Mouse (Mus musculus) liver, adult 2 months (tissue): ENCODE results near the gene Il13.

ENCODE experiments used
- CTCF ChIP-seq: fragments of 200-500 bp; IDR thresholded peaks from 2 replicates; pipeline ENCODE4 v1.5.1; 2011; ENCODE audit warnings: low read depth, low read length, control low read depth
- POLR2A ChIP-seq: fragments of 200-500 bp; IDR thresholded peaks from 2 replicates; pipeline ENCODE4 v1.6.1; 2011; ENCODE audit warnings: low read length, control low read depth; ENCODE audit not compliant: insufficient read depth; ENCODE audit errors: extremely low read depth

DNA sequence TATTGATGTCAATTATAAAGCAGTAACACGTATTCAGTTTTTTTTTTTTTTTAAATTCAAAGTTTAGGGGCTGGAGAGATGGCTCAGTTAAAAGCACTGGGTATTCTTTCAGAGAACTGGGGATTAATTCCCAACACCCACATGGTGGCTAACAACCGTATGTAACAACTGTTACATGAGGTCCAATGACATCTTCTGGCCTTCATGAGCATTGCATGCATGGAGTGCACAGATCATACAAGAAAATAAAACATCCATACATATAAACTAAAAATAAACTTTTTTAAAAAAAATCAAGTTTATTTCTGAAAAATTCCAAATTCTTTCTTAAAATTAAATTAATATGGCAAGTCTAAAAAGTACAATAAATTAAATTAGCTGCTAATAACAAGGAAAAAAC lies 47.2 kb upstream of the Il13 start:
- TF ChIP-seq POLR2A = no peak
- no peak for TF ChIP-seq CTCF
